Mouse (Mus musculus) fat pad, adult 2 months (tissue): Measurements from ENCODE around the gene Msln.
"Not testable (repeated sequence)": the region's sequence is repeated elsewhere in the genome, so short reads cannot be mapped to it uniquely, and the experiment has no call there.

Experiments
- DNase-seq: peaks from one replicate; pipeline ENCODE4 v3.0.0-alpha.2; 2011; ENCODE audit warnings: low read depth, low spot score; ENCODE audit errors: extremely low read depth

Msln gene

GRCm38 (mm10) chr17:25773549-25774120 lies 19.5 kb upstream of the Msln start, which contains the start of gene Narfl:
Narfl (plus strand) TSS chr17:25773776.
- peak; percentile 61 for DNase-seq

- no peak for DNase-seq
These were observed 15.2 kb upstream of the Msln start for GRCm38 (mm10) chr17:25769331-25769730.

- no peak for DNase-seq
These were observed 11.7 kb upstream of the Msln start for GRCm38 (mm10) chr17:25765886-25766285.

- DNase-seq: no peak
These were observed 8.4 kb upstream of the Msln start for GRCm38 (mm10) chr17:25762591-25762990.

GRCm38 (mm10) chr17:25761561-25761970 lies 7.4 kb upstream of the Msln start:
- no peak for DNase-seq

GRCm38 (mm10) chr17:25760148-25760547 lies 6.0 kb upstream of the Msln start:
- no peak for DNase-seq

- no peak for DNase-seq
These were observed 3.5 kb upstream of the Msln start for GRCm38 (mm10) chr17:25757691-25758090.

GRCm38 (mm10) chr17:25756378-25757242 lies 2.4 kb upstream of the Msln start:
- no peak for DNase-seq

- DNase-seq: no peak
These were observed 1.6 kb upstream of the Msln start for GRCm38 (mm10) chr17:25755627-25756377.

GRCm38 (mm10) chr17:25755086-25755485 lies 908 bp upstream of the Msln start:
- DNase-seq: no peak

GRCm38 (mm10) chr17:25751446-25751845 lies 2.7 kb downstream of the Msln start:
- no peak for DNase-seq

GRCm38 (mm10) chr17:25749314-25749713 lies 4.9 kb downstream of the Msln start:
- DNase-seq: no peak

- DNase-seq: no peak
These were observed 5.9 kb downstream of the Msln start for GRCm38 (mm10) chr17:25748238-25748637.

- no peak for DNase-seq
These were observed 9.9 kb downstream of the Msln start for GRCm38 (mm10) chr17:25744311-25744710.

- no peak for DNase-seq
These were observed 10.3 kb downstream of the Msln start for GRCm38 (mm10) chr17:25743831-25744230.

- DNase-seq: not testable (repeated sequence)
These were observed 12.7 kb downstream of the Msln start for GRCm38 (mm10) chr17:25741471-25741870.

GRCm38 (mm10) chr17:25738861-25739260 lies 15.3 kb downstream of the Msln start:
- DNase-seq: no peak

- DNase-seq: no peak
These were observed 18.4 kb downstream of the Msln start, which contains the start of gene Mslnl for GRCm38 (mm10) chr17:25735745-25736144. Mslnl (plus strand) TSS chr17:25736042.

- no peak for DNase-seq
These were observed 18.9 kb downstream of the Msln start for GRCm38 (mm10) chr17:25735246-25735645.

GRCm38 (mm10) chr17:25732082-25732481 lies 22.1 kb downstream of the Msln start:
- DNase-seq: no peak

GRCm38 (mm10) chr17:25728009-25728270 lies 26.2 kb downstream of the Msln start:
- no peak for DNase-seq
